Mouse (Mus musculus) c-Kit-positive CD71-positive TER-119-positive erythroid progenitor cells, embryonic 14.5 days (primary cell): ENCODE results near the gene Rarg.

ENCODE experiments used
- DNase-seq: peaks from one replicate; pipeline ENCODE4 v3.0.0-alpha.2; 2013; ENCODE audit warnings: low spot score

Gene Rarg

GRCm38 (mm10) chr15:102204674-102205505 is 52.4 kb downstream of the Rarg start, which contains the start of gene Csad:
Gene Csad (minus strand): TSS chr15:102204724.
- DNase-seq = no peak

- DNase-seq = peak; percentile 53
These were observed 53.4 kb downstream of the Rarg start for GRCm38 (mm10) chr15:102203835-102204381.

- peak; percentile 87 for DNase-seq
These were observed 54.1 kb downstream of the Rarg start, which contains the start of gene Zfp740 for GRCm38 (mm10) chr15:102202971-102203834. Gene Zfp740 (plus strand): TSS chr15:102203249.

GRCm38 (mm10) chr15:102198841-102199240 is 58.5 kb downstream of the Rarg start:
- DNase-seq = no peak

GRCm38 (mm10) chr15:102195373-102195772 is 61.9 kb downstream of the Rarg start:
- no peak for DNase-seq

- DNase-seq = peak; percentile 24
These were observed 62.9 kb downstream of the Rarg start for GRCm38 (mm10) chr15:102194439-102194838.

GRCm38 (mm10) chr15:102193652-102194051 is 63.7 kb downstream of the Rarg start:
- no peak for DNase-seq

- DNase-seq = no peak
These were observed 64.4 kb downstream of the Rarg start for GRCm38 (mm10) chr15:102192820-102193386.

GRCm38 (mm10) chr15:102192271-102192812 is 65.0 kb downstream of the Rarg start:
- DNase-seq = no peak

GRCm38 (mm10) chr15:102191699-102192098 is 65.6 kb downstream of the Rarg start:
- no peak for DNase-seq

GRCm38 (mm10) chr15:102188883-102189282 is 68.4 kb downstream of the Rarg start:
- DNase-seq = no peak

GRCm38 (mm10) chr15:102188096-102188495 is 69.2 kb downstream of the Rarg start:
- no peak for DNase-seq

- no peak for DNase-seq
These were observed 71.1 kb downstream of the Rarg start for GRCm38 (mm10) chr15:102186239-102186638.
